Mouse (Mus musculus): ENCODE results near the gene S100a4.
A peak's percentile ranks its signal among the peaks of the same experiment; 100 is the strongest.

S100a4 gene

DNA sequence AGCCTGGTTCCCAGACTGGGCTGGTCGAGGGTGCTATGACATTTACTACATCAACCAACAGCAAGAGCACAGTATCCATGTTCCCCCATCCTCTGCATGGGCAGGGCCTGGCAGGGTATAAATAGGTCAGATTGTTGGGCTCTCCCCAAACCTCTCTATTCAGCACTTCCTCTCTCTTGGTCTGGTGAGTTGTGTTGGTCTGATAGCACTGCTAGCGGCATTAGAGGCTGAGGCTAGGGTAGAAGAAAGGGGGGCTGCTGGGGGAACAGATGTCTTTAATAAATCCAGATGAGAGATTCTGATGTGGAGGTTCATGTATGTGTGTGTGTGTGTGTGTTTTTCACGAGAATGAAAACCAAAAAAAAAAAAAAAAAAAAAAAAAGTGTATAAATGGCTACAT lies at the start of gene S100a4:
Gene S100a4, plus strand, starts transcription at position 149 of the 400 bp plus-strand sequence.
- DNase-seq (ENCODE audit: low read depth, low spot score), result no peak

DNA sequence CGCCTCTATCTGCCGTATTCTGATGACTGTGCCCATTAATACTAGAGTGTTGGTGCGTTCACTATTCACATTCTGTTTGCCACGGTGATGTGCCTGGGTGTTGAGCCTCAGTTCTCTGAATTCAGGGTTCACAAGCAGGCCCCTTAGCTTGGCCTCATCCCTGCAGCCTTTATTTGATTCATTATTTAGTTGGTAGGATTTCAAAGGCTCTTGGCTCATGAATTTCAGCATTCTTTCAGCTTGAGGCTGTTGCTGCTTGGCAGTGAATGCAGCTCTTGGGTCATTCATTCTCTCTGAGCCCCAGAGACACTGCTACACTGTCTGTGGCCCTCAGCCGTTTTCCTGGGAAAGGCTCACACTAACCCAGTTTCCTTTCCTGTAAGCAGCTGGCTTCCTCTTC lies 47.6 kb upstream of the S100a4 start:
- DNase-seq (ENCODE audit: low read depth, low spot score), result no peak

GRCm38 (mm10) chr3:90560008-90560628 lies 43.5 kb upstream of the S100a4 start, which contains the start of gene S100a3:
Gene S100a3 (plus strand): TSS chr3:90560578.
- DNase-seq (ENCODE audit: low read depth, low spot score), result no peak

DNA sequence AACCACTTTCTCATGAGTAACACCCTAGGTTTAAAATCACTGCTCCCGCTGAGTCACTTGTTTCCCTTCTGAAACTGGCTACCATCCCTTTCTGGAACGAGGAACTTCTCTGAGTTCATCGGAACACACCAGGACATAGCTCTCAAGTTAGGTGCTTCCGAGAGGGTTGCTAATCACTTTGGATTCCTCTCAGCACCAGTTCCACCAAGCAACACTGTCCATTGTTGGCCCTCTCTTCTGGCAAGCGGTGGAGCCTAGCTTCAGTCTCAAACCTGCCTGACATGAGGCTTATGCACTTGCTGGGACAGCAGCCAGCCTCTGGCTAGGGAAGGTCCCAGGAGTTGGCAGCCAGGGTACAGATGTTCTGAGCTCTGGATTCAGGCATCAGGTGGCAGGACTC lies 28.9 kb upstream of the S100a4 start:
- no peak for DNase-seq (ENCODE audit: low read depth, low spot score)

- DNase-seq (ENCODE audit: low read depth, low spot score), result no peak
Observed at GRCm38 (mm10) chr3:90575320-90575719, 28.3 kb upstream of the S100a4 start.

DNA sequence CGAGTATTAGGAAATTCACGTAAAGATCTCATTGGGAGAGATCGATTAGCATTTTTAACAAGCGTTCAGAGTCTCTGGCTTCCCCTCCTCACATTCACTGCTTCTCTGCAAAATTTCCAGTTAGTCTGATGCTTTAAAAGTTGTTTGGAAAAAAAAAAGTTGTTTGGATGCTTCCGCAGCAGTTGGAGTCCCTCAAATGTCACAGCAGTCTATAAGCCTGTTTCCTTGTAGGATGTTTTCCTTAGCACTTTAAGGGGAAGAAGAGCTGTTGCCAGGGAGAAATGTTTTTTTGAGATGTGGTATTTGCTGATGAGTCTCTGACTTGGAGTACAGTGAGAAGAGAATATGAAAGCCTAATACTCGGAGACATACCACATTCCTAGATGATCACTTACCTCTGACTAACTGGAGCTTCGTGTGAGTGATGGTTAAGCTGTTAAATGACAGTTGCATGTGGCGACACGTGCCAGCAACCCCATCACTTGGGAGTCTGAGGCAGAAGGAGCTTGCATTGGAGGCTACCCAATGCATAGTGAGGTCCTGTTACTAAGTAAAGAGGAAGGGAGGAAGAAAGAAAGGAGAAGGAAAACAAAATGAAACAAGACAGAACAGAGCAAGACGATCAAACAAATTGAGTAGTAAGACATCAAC lies 27.1 kb upstream of the S100a4 start:
- no peak for DNase-seq (ENCODE audit: low read depth, low spot score)

- DNase-seq (ENCODE audit: low read depth, low spot score), result no peak
Observed at GRCm38 (mm10) chr3:90579433-90579832, 24.1 kb upstream of the S100a4 start.

DNA sequence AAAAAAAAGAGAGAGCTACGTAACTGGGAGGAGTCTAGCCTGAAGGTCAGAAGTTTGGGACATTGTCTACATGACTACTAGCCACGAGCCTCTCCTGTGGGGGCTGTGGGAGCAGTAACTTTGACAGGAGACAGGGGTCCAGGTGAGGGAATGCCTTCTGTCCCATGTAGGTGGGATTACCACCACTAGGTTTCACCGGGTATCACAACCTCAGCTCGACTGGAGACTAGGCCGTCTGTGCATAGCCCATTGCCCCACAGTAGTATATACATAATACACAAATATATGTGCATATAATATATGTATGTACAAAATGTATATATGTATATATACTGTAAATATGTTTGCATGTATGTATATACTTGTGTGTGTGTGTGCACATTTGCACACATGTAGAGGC lies 22.4 kb upstream of the S100a4 start:
- no peak for DNase-seq (ENCODE audit: low read depth, low spot score)

DNA sequence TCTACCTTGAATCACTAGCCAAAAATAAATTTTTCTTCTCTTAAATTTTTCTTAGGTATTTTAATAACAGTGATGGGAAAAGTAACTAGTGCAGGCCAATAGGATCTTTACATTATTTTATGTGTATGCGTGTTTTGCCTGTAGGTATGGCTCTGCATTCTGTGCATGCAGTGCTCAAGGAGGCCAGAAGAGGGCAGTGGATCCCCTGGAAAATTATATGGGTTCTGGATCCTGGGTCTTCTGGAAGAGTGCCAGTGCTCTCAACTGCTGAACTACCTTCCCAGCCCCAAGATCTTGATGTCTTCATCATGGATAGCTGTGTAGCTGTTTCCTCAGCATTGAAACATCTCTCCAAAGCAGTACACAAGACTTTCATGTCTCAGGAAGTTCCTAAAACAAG lies 21.4 kb upstream of the S100a4 start:
- DNase-seq (ENCODE audit: low read depth, low spot score), result peak; percentile 60

DNA sequence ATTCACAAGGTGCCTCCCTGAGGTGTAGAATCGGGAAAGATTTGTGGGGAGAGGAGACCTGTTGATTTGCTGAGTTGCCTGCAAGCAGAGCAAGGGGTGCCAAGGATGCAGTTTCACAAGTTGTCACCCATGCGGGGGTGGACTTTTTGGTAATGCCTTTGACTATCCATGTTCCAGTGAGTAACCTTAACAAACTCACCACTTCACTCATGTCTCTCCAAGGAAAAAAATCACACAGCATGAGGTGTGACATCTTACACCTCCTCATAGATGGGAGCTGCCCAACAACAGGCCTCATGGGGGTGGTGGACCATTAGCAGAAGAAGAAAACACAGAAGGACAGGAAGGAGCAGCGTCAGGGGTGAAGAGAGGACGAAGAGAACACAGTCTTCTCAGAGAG lies 21.0 kb upstream of the S100a4 start:
- no peak for DNase-seq (ENCODE audit: low read depth, low spot score)

- no peak for DNase-seq (ENCODE audit: low read depth, low spot score)
Observed at GRCm38 (mm10) chr3:90583893-90584292, 19.7 kb upstream of the S100a4 start.

DNA sequence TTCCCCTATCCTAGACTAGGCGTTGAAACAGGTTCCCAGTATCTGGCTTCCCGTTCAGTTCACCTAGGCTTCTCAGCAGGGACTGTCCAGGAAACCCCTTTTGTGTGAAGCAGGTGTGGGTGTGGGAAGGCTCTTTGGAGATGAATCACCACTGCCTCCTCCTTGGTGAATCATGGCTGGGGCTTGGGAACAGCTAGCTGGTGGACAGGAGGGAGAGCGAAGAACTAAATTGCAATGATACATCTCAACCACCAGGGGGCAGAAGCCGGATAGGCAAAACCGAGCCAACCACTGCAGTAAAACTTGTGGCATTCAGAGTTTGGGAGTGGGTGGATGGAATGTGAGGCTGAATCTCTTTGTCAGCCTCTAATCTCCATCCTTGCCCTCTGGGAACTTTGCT lies 18.0 kb upstream of the S100a4 start:
- peak; percentile 92 for DNase-seq (ENCODE audit: low read depth, low spot score)

GRCm38 (mm10) chr3:90586016-90586643 lies 17.4 kb upstream of the S100a4 start:
- DNase-seq (ENCODE audit: low read depth, low spot score), result no peak

- peak; percentile 73 for DNase-seq (ENCODE audit: low read depth, low spot score)
Observed at GRCm38 (mm10) chr3:90586906-90587305, 16.7 kb upstream of the S100a4 start.

- peak; percentile 12 for DNase-seq (ENCODE audit: low read depth, low spot score)
Observed at GRCm38 (mm10) chr3:90587361-90588101, 16.0 kb upstream of the S100a4 start.

DNA sequence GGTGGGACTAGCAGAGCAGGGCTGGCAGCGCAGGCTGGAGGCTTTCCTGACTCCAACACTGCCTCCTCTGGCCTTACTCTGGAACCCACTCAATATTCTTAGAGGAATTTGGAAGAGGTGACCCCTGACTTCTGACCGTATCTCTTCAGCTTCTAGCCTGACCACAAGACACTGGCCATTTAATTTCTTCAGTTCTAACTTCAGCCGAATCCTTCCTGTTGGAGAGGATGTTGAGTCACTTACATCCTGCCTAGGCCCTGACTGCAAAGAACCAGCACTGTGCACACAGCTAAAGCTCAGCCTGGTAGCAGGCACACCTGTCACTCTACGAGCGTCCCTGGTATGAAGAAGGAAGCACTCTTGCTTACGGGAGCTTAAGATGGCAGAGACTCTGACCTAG lies 14.2 kb upstream of the S100a4 start:
- no peak for DNase-seq (ENCODE audit: low read depth, low spot score)

DNA sequence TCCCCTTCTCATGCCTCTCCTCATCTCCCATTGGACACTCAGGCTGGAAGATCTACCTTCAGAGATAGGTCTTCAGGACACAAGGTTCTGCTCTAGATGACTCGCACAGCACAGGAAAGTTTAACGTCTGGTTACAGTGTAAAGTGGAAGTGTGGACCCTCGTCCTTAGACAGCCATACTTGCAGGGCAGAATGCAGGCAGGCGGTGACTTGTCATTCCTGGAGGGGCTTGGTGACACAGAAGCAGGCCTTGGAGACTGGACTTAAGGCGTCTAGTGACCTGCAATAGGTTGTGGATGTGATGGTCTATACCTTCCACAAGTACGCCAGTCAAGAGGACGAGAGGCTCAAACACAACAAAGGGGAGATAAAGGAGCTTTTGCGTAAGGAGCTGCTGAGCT lies 13.6 kb upstream of the S100a4 start, which contains the start of gene S100a2:
Gene S100a2, plus strand, starts transcription at position 301 of the 400 bp plus-strand sequence.
- no peak for DNase-seq (ENCODE audit: low read depth, low spot score)

GRCm38 (mm10) chr3:90594466-90594865 lies 9.1 kb upstream of the S100a4 start:
- no peak for DNase-seq (ENCODE audit: low read depth, low spot score)

GRCm38 (mm10) chr3:90595556-90595955 lies 8.0 kb upstream of the S100a4 start:
- DNase-seq (ENCODE audit: low read depth, low spot score), result no peak

DNA sequence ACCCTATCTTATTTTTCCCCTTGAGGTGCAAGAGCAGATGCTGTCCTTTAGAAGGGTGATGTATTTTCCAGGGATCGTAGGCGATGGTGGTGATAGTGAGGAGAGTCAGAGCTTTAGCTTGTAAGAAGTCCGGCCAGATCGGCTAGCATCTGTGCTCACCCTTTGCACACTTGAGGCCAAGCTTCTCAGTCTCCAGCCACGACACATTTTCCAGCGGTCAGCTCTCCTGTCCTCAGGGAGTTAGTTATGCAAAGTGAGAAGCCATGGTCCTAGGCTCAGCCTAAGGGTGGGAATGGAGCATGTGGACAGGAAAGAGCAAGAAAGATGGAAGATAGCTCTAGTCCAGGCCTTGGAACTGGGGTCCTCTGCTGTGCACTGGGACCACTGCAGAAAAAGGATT lies 6.8 kb upstream of the S100a4 start:
- no peak for DNase-seq (ENCODE audit: low read depth, low spot score)

DNA sequence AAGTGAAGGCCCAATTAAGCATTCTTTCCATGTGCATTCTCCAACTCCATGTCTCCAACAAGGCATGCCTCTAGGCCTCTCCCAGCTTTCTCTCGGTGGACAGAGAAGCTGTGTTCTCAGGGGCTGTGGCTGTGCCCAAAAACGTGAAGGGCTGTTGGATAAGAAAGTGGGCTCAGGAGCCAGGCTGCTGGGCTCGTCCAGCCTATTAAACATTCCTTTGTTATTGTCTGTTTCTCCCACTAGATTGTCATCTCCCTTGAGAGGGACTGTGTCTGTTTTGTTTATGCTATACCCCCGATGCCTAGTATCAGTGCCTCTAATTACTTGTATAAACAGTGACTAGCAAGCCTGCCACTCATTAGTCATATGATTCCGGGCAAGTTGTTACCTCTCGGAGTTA lies 5.8 kb upstream of the S100a4 start:
- no peak for DNase-seq (ENCODE audit: low read depth, low spot score)

DNA sequence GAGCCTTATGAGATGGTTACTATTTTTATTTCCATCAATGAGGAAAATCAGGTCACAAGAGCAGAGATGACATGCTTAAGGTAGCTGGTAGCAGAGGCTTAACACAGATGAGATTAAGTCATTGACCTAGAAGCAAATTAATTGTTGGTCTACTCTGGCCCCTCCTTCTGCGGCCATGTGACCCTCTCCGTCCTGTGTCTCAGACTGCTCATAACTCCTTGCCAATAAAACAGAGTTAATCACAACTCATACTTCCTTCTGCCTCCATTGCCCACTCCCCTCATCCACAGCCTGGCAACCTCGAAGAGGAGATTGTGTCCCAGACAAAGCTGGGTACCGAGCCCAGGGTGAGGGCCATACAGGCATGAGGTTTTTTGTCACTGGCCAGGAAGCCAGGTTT lies 5.4 kb upstream of the S100a4 start:
- no peak for DNase-seq (ENCODE audit: low read depth, low spot score)
